Mouse (Mus musculus) forebrain, embryonic 12.5 days (tissue): ENCODE measurements around the gene Ptpn14. TPM values are rescaled to one million over a fixed set of nuclear protein-coding genes. Genes with fewer than 3 reads are reported as not detected.
"Not testable (repeated sequence)": the region's sequence is repeated elsewhere in the genome, so short reads cannot be mapped to it uniquely, and the experiment has no call there.

Experiments
- ATAC-seq: fragments of 200-750 bp; cut with Nextera tagmentation; 2 replicates; pipeline ENCODE4 v1.8.0; 2017; ENCODE audit warnings: moderate TSS enrichment; ENCODE audit not compliant: low FRiP score
- H3K27ac ChIP-seq: fragments of 300-500 bp; sonication (generic); 2 replicates; pipeline ENCODE4 v1.5.1; 2016; ENCODE audit warnings: mild to moderate bottlenecking
- H3K27me3 ChIP-seq: fragments of 300-500 bp; sonication (generic); 2 replicates; pipeline ENCODE4 v1.6.1; 2016; ENCODE audit warnings: mild to moderate bottlenecking
- H3K36me3 ChIP-seq: fragments of 300-500 bp; sonication (generic); replicated peaks from 2 replicates; pipeline ENCODE4 v1.6.1; 2016; ENCODE audit warnings: mild to moderate bottlenecking
- H3K4me1 ChIP-seq: fragments of 300-500 bp; sonication (generic); 2 replicates; pipeline ENCODE4 v1.6.1; 2016
- H3K4me2 ChIP-seq: fragments of 300-500 bp; sonication (generic); 2 replicates; pipeline ENCODE4 v1.6.1; 2016; ENCODE audit warnings: mild to moderate bottlenecking, moderate library complexity
- H3K4me3 ChIP-seq: fragments of 300-500 bp; sonication (generic); replicated peaks from 2 replicates; pipeline ENCODE4 v1.5.1; 2016; ENCODE audit warnings: mild to moderate bottlenecking
- H3K9ac ChIP-seq: fragments of 300-500 bp; sonication (generic); 2 replicates; pipeline ENCODE4 v1.6.1; 2016; ENCODE audit warnings: mild to moderate bottlenecking
- H3K9me3 ChIP-seq: fragments of 300-500 bp; sonication (generic); 2 replicates; pipeline ENCODE4 v1.6.1; 2016
- WGBS: fragments of 180-500 bp; shearing (Covaris S2); methylation state at CpG from one replicate; pipeline ENCODE4 v1.1.7; 2016; 5-methylcytosine and 5-hydroxymethylcytosine counted together
- polyA plus RNA-seq: library from polyadenylated mRNA; unstranded; fragments of >200 nt; fragmentation: Nextera tagmentation; extraction: Ambion mirVana; gene quantifications from 2 replicates; pipeline ENCODE4 v1.2.1, GENCODE M21; 2016

The Ptpn14 gene
- polyA plus RNA-seq: 2.8 and 3.3 TPM in 2 replicates

DNA sequence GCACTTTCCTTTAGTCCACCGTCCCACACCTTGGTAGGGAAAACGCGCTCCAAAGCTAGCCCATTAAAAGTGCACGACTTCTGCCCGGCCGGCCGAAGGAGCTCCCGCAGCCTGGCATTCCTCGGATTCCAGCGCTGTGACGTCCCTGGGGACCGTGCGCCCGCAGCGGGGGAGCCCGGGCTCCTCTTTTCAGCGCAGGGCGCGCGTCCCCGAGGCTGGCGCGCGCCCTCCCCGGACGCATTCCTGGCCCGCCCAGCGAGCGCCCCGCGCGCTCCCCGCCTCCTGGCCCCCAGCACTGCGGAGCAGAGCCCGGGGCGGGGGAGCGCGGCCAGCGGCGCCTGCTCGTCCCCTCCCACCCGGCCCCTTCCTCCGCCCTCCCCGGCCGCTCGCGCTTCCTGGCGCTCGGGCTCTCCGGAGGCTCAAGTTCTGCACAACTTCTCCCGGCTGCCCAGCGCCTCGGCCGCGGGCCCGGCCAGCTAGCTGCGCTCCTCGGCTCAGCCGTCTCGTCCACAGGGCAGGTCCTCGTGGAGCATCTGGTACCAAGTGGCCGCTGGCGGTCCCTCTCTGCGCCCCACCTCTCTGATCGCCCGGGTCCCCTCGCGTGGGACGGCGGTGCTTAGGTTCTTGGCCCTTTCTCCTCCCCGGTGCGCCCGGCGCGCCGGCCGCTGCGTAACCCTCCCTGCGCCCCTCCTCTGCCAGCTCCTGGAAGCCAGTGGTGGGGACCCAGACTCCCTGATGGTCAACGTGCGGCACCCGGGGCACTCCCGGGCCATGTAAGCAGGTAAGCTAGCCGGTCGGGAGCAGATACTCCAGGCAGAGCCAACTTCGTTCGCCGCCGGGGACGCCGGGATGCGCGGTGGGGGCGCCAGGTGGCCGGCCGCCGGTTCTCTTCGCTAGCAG is at the start of gene Ptpn14:
Gene Ptpn14, plus strand, starts transcription at position 385 of the 900 bp plus-strand sequence.
- Histone ChIP-seq H3K4me3 (peak within 1 kb of the TSS; percentile 57), H3K9me3 (no peaks in the 10 kb centered on the region), H3K4me1 (peaks cover 28% of the 10 kb centered on the region), H3K36me3 (no peaks in the 10 kb centered on the region), H3K27ac (peak within 1 kb of the TSS; percentile 48; the same call in 1 of the 2 replicates), H3K9ac (peak within 1 kb of the TSS; percentile 71), H3K4me2 (peak within 1 kb of the TSS; percentile 97), H3K27me3 (peaks cover 69% of the 10 kb centered on the region)
- under 1% methylated on average over 97 of the region's 98 CpGs for WGBS
- ATAC-seq: peak; percentile 89

DNA sequence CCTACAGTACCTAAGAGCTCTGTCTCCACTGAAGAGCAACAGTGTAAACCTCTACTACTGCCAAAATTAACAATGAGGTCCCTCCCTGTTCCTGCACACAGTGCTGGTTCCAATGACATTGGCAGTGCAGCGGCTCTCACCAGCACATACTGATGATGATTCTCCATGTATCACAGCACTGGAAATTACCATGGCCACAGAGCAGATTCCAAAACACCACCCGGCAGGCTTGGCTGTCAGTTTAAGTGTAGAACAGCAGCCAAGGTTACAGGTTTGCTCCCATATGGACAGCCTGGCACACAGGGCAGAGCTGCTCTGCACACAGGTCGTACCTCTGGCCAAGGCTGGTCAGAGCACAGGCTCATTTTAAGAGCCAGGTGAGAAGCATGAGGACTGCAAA is 48.5 kb upstream of the Ptpn14 start:
- H3K36me3 ChIP-seq: peaks cover 84% of the 10 kb centered on the region
- 95% methylated on average over 3 of the region's 3 CpGs for whole genome bisulfite sequencing
- no peak overlapping the region for H3K27ac ChIP-seq

DNA sequence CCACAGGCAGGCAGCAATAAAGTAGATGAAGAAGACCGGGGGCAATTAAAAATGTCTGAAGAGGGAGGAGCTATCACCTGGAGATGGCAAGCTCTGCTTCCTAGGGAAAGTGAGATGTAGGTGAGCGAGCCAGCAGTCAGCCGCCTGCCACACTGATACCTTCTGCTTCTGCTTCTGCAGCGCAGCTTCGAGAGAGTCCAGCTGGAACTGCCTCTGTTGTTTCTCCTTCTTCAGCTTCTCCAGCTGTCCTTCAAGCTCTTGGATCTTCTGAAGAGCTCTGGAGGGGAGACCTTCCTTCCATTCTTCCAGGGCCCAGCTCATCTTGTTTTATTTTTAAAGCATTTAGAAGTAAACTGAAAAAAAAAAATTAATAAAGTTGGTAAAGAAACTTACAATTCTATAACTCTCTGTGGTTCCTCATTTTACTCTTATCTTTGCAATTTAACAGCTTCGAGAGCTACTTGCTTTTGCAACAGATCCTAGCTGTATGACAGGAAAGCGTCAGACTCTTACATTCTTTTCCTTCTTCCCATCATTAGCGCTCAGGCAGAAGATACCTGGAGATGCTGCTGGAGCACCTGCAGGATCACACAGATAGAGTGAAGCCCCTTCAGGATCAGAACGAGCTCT is 43.2 kb upstream of the Ptpn14 start:
- Histone ChIP-seq H3K4me1 (peaks cover 33% of the 10 kb centered on the region), H3K27me3 (no peaks in the 10 kb centered on the region), H3K4me3 (no peak overlapping the region), H3K9ac (no peak overlapping the region), H3K4me2 (no peak overlapping the region), H3K36me3 (peaks cover 49% of the 10 kb centered on the region), H3K27ac (no peak overlapping the region), H3K9me3 (no peaks in the 10 kb centered on the region)
- no peak for ATAC-seq
- WGBS: 93% methylated on average over 9 of the region's 9 CpGs

More for the DNA sequence above, 48.5 kb upstream of the Ptpn14 start:
- no peak for ATAC-seq
- Histone ChIP-seq H3K9ac (no peak overlapping the region), H3K4me3 (no peak overlapping the region), H3K9me3 (no peaks in the 10 kb centered on the region), H3K4me1 (no peaks in the 10 kb centered on the region), H3K27me3 (no peaks in the 10 kb centered on the region), H3K4me2 (no peak overlapping the region)

- 89% methylated on average over 6 of the region's 6 CpGs for WGBS
- ATAC-seq: no peak
- Histone ChIP-seq H3K36me3 (peaks cover 38% of the 10 kb centered on the region), H3K4me3 (peak overlapping the region; percentile 83; the same call in 1 of the 2 replicates), H3K27ac (no peak overlapping the region), H3K4me2 (peak overlapping the region; percentile 82), H3K27me3 (no peaks in the 10 kb centered on the region), H3K9ac (no peak overlapping the region), H3K9me3 (no peaks in the 10 kb centered on the region), H3K4me1 (peaks cover 38% of the 10 kb centered on the region)
Measured at GRCm38 (mm10) chr1:189686025-189686424, 42.0 kb upstream of the Ptpn14 start.

DNA sequence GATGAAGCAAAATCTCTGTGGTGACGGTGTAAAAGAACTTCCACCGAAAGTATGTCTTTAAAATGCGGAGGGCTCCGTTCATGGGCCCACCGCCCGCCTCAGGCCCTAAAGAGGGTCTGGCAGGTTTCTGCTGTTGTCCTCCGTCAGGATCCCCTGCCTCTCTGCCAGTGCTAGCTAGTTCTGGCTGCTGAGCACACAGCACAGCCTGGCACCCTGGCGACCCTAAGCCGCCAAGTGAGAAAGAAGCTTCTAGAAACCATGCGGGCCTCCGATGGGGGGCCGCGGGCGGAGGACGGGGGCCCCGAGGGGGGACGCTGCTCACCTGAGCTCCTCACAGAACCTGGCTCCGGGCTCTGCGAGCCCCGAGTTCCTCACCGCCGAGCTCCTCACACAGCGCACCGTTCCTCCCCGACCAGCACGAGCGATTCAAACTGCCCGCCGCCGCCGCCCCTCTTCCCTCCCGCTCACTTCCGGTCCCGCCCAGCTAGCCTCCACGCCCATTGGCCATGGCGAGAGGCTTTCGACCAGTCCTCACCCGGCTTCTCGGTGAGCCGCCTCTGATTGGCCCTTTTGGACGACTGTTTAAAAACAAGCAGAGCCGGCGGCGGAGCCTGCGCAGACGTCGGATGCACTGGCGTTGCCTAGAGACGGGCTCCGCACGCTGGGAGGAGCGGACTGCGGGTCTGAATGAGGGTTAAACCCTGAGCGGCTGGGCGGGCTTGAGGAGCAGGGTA is 40.2 kb upstream of the Ptpn14 start, which contains the start of gene Cenpf:
Gene Cenpf, minus strand, starts transcription at position 433 of the 734 bp plus-strand sequence.
- no peaks in the 10 kb centered on the region for H3K9me3 ChIP-seq
- H3K4me3 ChIP-seq: peak within 1 kb of the TSS; percentile 83
- H3K27ac ChIP-seq: peak within 1 kb of the TSS; percentile 79
- peak; percentile 100 for ATAC-seq
- H3K9ac ChIP-seq: peak within 1 kb of the TSS; percentile 76
- 1% methylated on average over 52 of the region's 55 CpGs for WGBS
- no peaks in the 10 kb centered on the region for H3K27me3 ChIP-seq
- H3K36me3 ChIP-seq: peaks cover 24% of the 10 kb centered on the region
- H3K4me1 ChIP-seq: peaks cover 38% of the 10 kb centered on the region
- peak within 1 kb of the TSS; percentile 82 for H3K4me2 ChIP-seq

DNA sequence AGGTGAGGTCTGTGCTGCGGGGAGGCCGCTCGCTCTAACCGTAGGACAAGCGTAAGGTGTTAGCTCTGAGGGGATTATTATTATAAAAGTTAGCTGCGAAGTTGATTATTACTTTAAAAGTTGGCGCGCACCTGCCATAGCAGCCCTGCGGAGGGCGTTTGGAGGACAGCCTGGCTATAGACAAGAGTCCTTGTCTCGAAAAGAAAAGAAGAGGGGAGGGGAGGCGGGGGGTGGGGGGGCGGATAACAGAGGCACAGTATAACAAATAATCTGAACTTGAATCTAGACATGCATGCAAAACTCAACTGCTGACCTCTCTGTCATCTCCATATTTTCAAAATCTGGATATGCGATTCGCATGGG is 39.7 kb upstream of the Ptpn14 start:
- peak overlapping the region; percentile 83 for H3K4me3 ChIP-seq
- peak overlapping the region; percentile 53 for H3K27ac ChIP-seq
- no peaks in the 10 kb centered on the region for H3K9me3 ChIP-seq
- ATAC-seq: peak; percentile 58; the same call in 1 of the 2 replicates
- peaks cover 38% of the 10 kb centered on the region for H3K4me1 ChIP-seq
- peak overlapping the region; percentile 82 for H3K4me2 ChIP-seq
- H3K9ac ChIP-seq: peak overlapping the region; percentile 53
- H3K36me3 ChIP-seq: peaks cover 19% of the 10 kb centered on the region
- H3K27me3 ChIP-seq: no peaks in the 10 kb centered on the region
- WGBS: under 1% methylated on average over 15 of the region's 15 CpGs

- no peak for ATAC-seq
- H3K27me3 ChIP-seq: no peaks in the 10 kb centered on the region
- H3K9ac ChIP-seq: peak overlapping the region; percentile 53
- peak overlapping the region; percentile 83 for H3K4me3 ChIP-seq
- H3K4me1 ChIP-seq: peaks cover 38% of the 10 kb centered on the region
- H3K4me2 ChIP-seq: peak overlapping the region; percentile 82
- H3K9me3 ChIP-seq: no peaks in the 10 kb centered on the region
- H3K27ac ChIP-seq: peak overlapping the region; percentile 53
- 20% methylated on average over 4 of the region's 4 CpGs for WGBS
- peaks cover 10% of the 10 kb centered on the region for H3K36me3 ChIP-seq
Measured at GRCm38 (mm10) chr1:189689050-189689833, 38.8 kb upstream of the Ptpn14 start.

GRCm38 (mm10) chr1:189692442-189692841 is 35.6 kb upstream of the Ptpn14 start:
- H3K9me3 ChIP-seq, ATAC-seq, H3K27ac ChIP-seq, H3K4me3 ChIP-seq, H3K27me3 ChIP-seq, H3K4me2 ChIP-seq, H3K36me3 ChIP-seq, H3K9ac ChIP-seq: not testable (repeated sequence)
- H3K4me1 ChIP-seq: peaks cover 21% of the 10 kb centered on the region
- WGBS: 47% methylated on average over 3 of the region's 3 CpGs

GRCm38 (mm10) chr1:189694391-189694790 is 33.7 kb upstream of the Ptpn14 start:
- Histone ChIP-seq H3K27me3 (no peaks in the 10 kb centered on the region), H3K27ac (no peak overlapping the region), H3K4me2 (no peak overlapping the region), H3K9me3 (no peaks in the 10 kb centered on the region), H3K4me3 (no peak overlapping the region), H3K36me3 (no peaks in the 10 kb centered on the region), H3K4me1 (peaks cover 10% of the 10 kb centered on the region), H3K9ac (no peak overlapping the region)
- ATAC-seq: no peak
- 95% methylated on average over 2 of the region's 2 CpGs for WGBS

DNA sequence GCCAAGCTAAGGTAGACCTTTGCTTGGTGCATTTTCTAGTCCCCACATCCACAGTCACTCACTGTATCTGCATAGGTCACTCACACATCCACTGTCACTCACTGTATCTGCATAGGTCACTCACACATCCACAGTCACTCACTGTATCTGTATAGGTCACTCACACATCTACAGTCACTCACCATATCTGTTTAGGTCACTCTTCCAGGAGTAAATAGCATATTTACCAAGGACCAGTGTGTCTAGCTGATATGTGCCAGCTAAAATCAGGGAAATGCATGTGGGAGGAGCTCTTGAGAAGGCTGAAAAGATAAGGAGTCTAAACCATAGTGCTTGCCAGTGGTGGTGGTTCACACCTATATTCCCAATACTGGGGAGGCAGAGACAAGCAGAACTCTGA is 32.7 kb upstream of the Ptpn14 start:
- Histone ChIP-seq H3K9me3 (no peaks in the 10 kb centered on the region), H3K36me3 (no peaks in the 10 kb centered on the region), H3K4me1 (0 out of 2 replicates have a peak, but pooled peaks cover under 1% of the 10 kb centered on the region), H3K27me3 (peaks cover 4% of the 10 kb centered on the region; the same call in 1 of the 2 replicates), H3K9ac (no peak overlapping the region), H3K4me2 (no peak overlapping the region), H3K4me3 (no peak overlapping the region), H3K27ac (no peak overlapping the region)
- ATAC-seq: no peak

DNA sequence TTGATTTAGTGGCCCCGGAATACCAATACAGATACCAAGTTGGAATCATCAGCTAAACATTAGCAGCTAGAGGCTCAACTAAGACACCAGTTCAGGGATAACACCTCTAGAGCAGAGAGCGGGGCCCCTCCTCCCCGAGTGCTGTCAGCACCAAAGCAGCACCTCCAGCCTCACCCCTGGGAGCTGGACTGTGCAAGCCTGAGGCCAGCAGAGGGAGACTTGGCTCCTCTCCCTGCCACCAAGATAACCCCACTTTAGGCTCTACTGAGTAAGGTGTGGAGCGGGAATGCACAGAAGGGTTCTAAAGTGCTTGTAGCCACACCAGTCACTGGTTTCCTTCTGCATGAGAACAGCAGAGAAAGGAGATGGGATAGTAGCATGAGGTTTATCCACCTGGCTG is 29.7 kb upstream of the Ptpn14 start:
- Histone ChIP-seq H3K27me3 (peaks cover 10% of the 10 kb centered on the region), H3K9ac (no peak overlapping the region), H3K9me3 (no peaks in the 10 kb centered on the region), H3K27ac (no peak overlapping the region), H3K4me1 (no peaks in the 10 kb centered on the region), H3K36me3 (no peaks in the 10 kb centered on the region), H3K4me3 (no peak overlapping the region), H3K4me2 (no peak overlapping the region)
- WGBS: 61% methylated on average over 4 of the region's 4 CpGs
- no peak for ATAC-seq
